Mouse (Mus musculus): Measurements from ENCODE around the gene Klc4. TPM values are rescaled to one million over a fixed set of nuclear protein-coding genes. Genes with fewer than 3 reads are reported as not detected.

Klc4 gene
- total RNA-seq, 2 experiments from 2014 or later, result 23.8 to 28.2 TPM

GRCm38 (mm10) chr17:46623819-46624557 lies 21.8 kb downstream of the Klc4 start:
- peak; percentile 47 to 54 for DNase-seq
- intact Hi-C loops (cut with DNase I), result no loop called here

GRCm38 (mm10) chr17:46622269-46622668 lies 23.6 kb downstream of the Klc4 start:
- intact Hi-C loops (cut with DNase I), result no loop called here
- DNase-seq, result no peak

GRCm38 (mm10) chr17:46621324-46621723 lies 24.5 kb downstream of the Klc4 start:
- intact Hi-C loops (cut with DNase I), result no loop called here
- peak; percentile 70 to 74 for DNase-seq

DNA sequence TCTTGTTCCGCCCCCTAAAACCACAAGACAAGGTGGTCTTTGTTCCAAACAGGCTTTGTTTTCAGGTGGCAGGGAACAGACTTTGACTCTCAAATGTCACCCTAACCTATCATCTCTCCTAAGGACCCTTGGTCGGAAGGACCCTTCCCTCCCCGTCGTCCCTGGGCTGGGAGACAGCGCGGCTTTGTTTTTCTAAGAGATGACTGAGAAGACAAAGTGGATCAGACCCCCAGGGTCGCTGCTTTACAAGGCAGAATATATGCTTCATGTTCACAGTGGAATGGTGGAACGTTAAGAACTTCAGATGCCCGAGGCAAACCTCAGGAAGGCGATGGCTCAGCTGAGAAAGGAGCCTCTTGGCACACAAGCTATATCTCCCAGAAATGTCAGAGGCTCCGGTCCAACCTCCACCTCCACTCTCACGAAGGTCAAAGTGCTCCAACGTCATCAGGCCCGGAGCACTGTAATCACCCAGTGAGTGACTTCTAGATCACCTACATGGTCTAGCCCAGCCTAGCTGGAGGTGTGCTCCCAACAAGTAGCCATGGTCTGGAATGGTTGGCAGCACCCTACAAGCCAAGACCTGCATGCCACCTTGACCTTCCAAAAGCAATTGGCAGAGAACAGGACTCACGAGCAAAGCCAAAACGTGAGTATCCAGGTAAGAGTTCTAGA lies 26.0 kb downstream of the Klc4 start:
- intact Hi-C loops (cut with DNase I), result no loop called here
- DNase-seq, result no peak

DNA sequence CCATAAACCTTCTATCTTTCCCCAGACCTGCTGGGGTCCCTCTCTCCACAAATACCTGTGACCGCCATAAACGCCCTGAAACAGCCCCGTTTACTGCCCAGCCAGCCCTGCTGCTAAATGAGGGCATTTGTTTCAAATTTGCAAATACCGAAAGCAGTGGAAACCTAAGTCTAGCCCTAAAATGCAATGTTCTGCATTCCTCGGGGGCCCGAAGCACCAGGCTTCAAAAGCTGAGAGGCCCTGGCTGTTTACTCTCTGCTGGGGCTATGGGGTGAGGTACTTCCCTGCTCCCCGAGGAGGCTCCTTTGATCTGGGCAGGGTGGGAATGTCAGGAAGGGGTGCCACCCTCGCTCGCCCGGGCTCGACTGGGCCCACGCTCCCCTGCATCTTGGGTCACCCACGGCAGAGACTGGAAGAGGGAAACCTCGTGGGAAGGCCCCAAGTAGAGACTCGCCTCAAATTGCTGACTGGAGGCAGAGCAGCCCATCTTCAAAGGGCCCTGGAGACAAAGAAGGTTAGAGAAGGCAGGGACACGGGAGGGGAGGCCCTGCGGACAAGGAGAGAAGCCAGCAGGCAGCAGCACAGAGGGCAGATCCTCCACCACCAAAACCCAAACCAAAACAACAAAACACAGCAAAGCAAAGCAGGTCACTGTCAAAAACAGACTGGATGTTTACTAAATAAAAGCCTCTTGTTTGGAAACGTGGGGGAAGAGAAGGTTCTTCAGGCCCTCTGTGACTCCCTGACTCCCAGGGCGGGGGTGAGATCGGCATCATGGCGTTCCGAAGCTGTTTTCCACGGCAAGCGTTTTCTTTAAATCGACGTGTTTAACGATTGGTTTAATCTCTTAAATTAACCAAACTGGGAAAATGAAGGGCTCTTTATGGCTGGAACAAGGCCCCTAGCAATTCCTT lies 26.8 kb downstream of the Klc4 start:
- intact Hi-C loops (cut with DNase I), result no loop called here
- no peak for DNase-seq

GRCm38 (mm10) chr17:46618394-46618768 lies 27.4 kb downstream of the Klc4 start:
- no peak for DNase-seq
- intact Hi-C loops (cut with DNase I), result no loop called here

DNA sequence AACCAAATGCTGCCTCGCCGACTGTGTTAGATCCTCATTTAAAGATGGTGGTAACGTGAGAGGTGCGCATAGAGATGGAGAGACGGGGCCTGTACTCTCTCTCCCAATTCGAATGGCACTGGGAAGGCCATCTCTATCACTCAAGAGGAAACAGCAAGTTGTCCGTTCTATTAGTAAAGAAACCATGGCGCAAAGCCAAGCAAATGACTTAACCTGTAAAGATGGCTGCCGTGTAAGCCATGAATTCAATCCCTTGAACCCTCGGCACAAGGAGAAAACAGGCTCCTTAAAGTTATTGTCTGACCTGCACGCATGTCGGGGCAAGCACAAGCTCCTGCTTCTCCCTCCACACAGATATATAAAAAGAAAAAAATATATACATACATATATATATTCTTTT lies 28.0 kb downstream of the Klc4 start:
- intact Hi-C loops (cut with DNase I), result no loop called here

GRCm38 (mm10) chr17:46613229-46613628 lies 32.6 kb downstream of the Klc4 start:
- DNase-seq, result no peak
- intact Hi-C loops (cut with DNase I), result no loop called here

More for the DNA sequence above, 28.0 kb downstream of the Klc4 start:
- no peak for DNase-seq

DNA sequence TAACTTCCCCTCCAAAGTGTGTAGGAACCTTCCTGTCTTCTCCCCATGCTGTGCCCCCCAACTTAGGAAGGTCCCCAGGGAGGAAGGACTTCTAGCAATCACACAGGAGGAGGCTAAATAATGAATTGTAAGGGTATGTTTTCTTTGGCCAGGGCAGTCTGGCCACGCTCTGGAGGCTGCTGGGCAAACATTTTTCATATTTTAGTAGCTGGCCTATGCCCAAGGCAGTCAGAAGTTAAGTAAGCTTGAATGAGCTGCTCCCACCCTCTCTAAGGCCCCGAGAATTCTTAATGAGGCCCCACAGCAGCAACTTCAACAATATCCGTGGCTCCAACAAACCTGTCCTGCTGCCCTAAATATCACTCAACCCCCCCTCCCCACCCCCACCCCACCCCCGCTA lies 33.0 kb downstream of the Klc4 start:
- intact Hi-C loops (cut with DNase I), result no loop called here
- no peak for DNase-seq

DNA sequence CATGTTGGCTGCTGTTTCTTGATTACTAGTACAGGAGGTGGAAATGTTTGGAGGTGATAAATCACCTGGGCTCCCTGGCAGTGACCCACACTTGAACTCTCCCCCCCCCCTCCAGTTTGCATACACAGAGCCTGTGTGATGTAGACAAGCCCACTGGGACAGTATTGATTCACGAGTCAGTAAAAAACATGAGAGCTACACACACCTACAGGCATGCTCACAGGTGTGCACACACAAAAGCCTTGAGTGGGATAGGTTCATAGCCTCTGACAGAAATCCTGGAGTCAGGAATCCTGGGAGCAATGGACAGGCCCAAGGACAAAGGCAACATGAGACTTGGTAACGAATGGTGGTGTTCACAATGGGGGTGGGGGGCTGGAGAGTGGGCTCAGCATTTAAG lies 33.6 kb downstream of the Klc4 start:
- no peak for DNase-seq
- intact Hi-C loops (cut with DNase I), result no loop called here

DNA sequence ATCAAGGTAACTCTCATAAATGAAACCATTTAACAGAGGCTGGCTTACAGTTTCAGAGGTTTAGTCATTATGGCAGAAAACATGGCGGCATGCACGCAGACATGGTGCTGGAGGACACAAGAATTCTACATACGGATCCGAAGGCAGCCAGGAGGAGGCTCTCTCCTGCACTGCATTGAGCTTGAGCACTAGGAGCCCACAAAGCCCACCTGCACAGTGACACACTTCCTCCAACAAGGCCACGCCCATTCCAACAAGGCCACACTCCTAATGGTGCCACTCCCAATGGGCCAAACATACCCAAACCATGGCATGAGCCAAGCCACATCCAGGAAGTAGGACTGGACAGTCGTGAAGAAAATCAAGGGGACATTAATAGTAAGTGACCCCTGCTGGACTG lies 34.5 kb downstream of the Klc4 start:
- intact Hi-C loops (cut with DNase I), result no loop called here

DNA sequence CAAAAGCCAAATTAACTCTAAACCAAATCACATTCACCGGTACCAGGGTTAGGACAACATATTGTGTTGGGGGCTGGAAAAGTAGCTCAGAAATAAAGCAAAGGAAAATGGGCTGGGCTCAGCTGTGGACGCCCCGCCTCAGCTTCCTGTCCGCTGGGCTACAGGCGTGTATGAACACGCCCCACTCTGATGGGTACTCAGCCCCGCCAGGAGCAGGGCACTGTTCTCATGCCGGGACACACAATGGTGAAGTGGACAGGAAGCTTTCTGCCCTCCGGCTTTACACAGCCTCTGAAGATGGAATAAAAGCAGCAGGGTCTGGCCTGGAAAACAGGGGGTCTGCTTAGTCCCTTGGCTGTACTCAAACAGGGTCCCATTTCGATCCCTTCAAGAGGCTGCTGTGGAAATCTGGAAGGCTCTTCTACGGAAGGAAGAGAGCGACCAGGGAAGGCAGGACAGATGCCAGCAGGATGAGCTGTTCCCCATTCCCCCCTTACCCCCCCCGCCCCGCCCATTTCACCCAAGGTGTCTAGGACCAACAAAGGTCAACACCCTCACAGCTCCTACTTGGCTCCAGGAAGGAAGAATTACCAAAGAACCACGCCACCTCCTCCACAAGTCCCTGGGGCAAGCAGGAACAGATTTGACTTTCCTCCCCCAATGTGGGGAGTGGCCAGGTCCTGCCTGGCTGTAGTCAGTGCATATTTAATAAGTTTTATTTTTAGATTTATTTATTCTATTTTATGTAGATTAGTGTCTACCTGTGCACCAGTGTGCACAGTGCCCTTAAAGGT lies 35.9 kb downstream of the Klc4 start:
- DNase-seq, result peak in 1 of 2 experiments; percentile 55
- intact Hi-C loops (cut with DNase I), result no loop called here

More for the DNA sequence above, 34.5 kb downstream of the Klc4 start:
- DNase-seq, result no peak

DNA sequence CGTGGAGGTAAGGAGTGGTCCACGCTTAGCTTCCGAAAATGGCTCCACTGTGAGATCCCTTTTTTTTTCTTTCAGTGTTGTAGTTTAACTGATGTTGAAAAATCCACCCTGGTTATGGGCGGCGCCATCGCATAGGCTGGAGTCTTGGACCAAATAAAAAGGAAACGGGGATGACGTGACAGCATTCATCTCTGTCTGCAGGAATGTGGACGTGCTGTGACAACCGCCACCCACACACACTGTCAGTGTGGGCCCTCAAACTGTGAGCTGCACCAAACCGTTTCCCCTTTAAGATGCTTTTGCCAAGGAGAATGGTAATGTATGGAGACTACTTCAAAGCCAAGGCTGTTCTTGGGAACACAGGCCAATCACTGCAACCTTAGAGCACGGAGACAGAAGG lies 39.8 kb downstream of the Klc4 start:
- intact Hi-C loops (cut with DNase I), result no loop called here
- no peak for DNase-seq

DNA sequence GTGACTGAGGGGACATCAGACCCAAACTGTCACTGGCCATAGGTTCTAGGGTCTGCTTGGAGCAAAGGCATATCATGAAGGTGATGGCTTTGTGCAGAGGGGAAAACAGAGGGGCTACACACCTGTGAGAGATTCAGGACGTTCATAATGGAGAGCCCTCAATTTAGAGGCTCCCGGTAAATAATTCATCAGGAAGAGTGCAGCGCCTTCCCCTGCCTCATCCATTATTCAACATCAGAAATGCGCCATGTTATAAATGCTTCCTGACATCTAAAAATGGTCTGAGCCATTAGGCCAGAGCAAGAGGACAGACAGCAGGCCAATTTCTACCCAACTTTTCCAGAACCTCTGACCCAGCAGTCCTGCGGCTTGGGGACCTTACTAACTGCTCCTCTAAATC lies 40.7 kb downstream of the Klc4 start:
- DNase-seq, result no peak
- intact Hi-C loops (cut with DNase I), result no loop called here

- intact Hi-C loops (cut with DNase I), result loop anchor here (5.0 kb wide), 1 partner anchor 34 kb away; no protein-coding TSS in a partner anchor
- no peak for DNase-seq
Measured at GRCm38 (mm10) chr17:46603229-46603628, 42.6 kb downstream of the Klc4 start.

- intact Hi-C loops (cut with DNase I), result loop anchor here (5.0 kb wide), 1 partner anchor 35 kb away; no protein-coding TSS in a partner anchor
- peak; percentile 38 to 44 for DNase-seq
Measured at GRCm38 (mm10) chr17:46602212-46602611, 43.6 kb downstream of the Klc4 start.

DNA sequence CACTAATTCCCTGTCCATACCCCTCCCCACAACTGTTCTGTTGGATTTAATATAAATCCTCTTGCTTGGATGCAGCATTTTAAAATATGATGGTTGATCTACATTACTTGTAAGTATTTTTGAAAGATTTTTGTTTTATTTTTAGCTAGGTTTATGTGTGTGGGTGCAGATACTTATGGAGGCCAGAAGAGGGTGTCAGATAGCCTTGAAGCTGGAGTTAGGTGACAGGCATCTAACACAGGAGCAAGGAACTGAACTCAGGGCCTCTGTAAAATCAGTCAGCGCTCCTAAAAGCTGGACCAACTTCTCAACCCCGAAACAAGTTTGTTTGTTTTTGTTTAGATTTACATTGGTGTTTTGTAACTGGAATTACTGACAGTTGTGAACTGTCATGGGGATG lies 45.3 kb downstream of the Klc4 start:
- DNase-seq, result no peak
- intact Hi-C loops (cut with DNase I), result loop anchor here (5.0 kb wide), 1 partner anchor 37 kb away; no protein-coding TSS in a partner anchor

DNA sequence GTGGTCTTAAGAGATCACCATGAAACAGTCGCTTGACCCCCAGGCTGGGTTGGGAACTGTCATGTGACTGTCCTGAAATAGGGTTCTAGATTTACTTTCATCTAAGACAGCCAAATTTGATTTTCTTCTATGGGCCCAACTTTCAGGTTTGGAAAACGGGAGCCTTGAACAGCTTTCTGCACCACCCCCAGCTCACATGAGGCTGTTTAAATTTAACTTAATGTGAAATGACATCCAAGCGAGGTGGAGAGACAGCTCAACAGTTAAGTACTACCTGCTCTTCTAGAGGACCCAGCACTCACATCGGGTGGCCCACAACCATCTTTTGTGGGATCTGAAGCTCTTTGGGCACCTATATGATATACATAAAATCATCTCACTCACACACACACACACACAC lies 46.9 kb downstream of the Klc4 start:
- intact Hi-C loops (cut with DNase I), result no loop called here
- DNase-seq, result no peak

DNA sequence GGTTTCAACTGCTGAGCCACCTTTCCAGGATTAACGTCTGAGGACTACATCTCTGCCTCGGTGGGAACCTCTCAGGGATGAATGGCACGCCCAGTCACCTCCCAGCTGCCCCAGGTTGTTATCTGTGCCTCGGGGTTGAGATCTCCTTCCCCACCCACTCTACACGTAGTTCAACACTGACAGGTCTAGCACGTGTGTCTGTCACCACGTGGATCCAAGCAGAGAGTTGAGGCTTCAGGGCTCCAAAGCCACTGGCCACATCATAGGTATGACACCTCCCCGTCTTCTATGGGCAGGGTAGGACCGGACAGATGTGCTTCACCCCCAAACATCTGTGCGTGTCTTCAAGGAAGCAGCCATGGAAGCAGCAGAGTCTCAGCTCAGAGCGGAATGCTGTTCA lies 47.9 kb downstream of the Klc4 start:
- intact Hi-C loops (cut with DNase I), result no loop called here
- DNase-seq, result no peak

GRCm38 (mm10) chr17:46595336-46595735 lies 50.5 kb downstream of the Klc4 start:
- DNase-seq, result no peak
- intact Hi-C loops (cut with DNase I), result no loop called here

All from heart, postnatal 10 days (tissue).